ENCODE assay signal across 8 mouse cellular contexts in genomic region chr8:84656191-84656525, GRCm38 (mm10). TPM values are rescaled to one million over a fixed set of nuclear protein-coding genes. Genes with fewer than 3 reads are reported as not detected.
DNase-seq lines count a peak whose midpoint lies in the region; ATAC-seq and TF ChIP-seq lines count a peak whose summit lies in the region.

No protein-coding gene starts in this region.

- ATAC-seq in lung, embryonic 15.5 days (ENCODE audit: borderline replicate concordance, extremely low read depth, low FRiP score, low TSS enrichment) = 0 out of 2 replicates have a peak, but pooled peaks have one; percentile 21
- ATAC-seq in stomach, postnatal 0 days (ENCODE audit: low FRiP score, low TSS enrichment) = no peak

- 12% methylated on average over 10 of the region's 10 CpGs for WGBS in kidney, adult 2 months
- WGBS in hindbrain, embryonic 10.5 days = under 1% methylated on average over 10 of the region's 10 CpGs
- WGBS in lung, embryonic 15.5 days = 2% methylated on average over 10 of the region's 10 CpGs
- WGBS in stomach, postnatal 0 days = 3% methylated on average over 10 of the region's 10 CpGs

- peaks cover 21% of the 10 kb centered on the region; the same call in 1 of the 2 replicates for H3K4me1 ChIP-seq in kidney, adult 2 months (ENCODE audit: control insufficient read depth, insufficient read depth, low read length)
- peaks cover 73% of the 10 kb centered on the region for H3K4me1 ChIP-seq in hindbrain, embryonic 10.5 days (replicated peaks)
- H3K4me1 ChIP-seq in lung, embryonic 15.5 days = peaks cover 62% of the 10 kb centered on the region
- H3K4me1 ChIP-seq in stomach, postnatal 0 days (replicated peaks; ENCODE audit: control insufficient read depth, insufficient read depth) = peaks cover 7% of the 10 kb centered on the region

- H3K27me3 ChIP-seq in kidney, adult 2 months (replicated peaks; ENCODE audit: control insufficient read depth, insufficient read depth, low read length) = no peaks in the 10 kb centered on the region
- H3K27me3 ChIP-seq in hindbrain, embryonic 10.5 days (ENCODE audit: insufficient read depth, poor library complexity, severe bottlenecking) = no peaks in the 10 kb centered on the region
- no peaks in the 10 kb centered on the region for H3K27me3 ChIP-seq in lung, embryonic 15.5 days
- H3K27me3 ChIP-seq in stomach, postnatal 0 days (ENCODE audit: control insufficient read depth, insufficient read depth, low read length) = no peaks in the 10 kb centered on the region

- no peak for TF ChIP-seq POLR2A in kidney, adult 2 months (IDR thresholded peaks at IDR 0.05; ENCODE audit: low read depth, low read length)

- peak overlapping the region; percentile 89 for H3K4me2 ChIP-seq in lung, embryonic 15.5 days
- peak overlapping the region; percentile 73 for H3K4me2 ChIP-seq in stomach, postnatal 0 days (replicated peaks; ENCODE audit: low read depth)

- peak overlapping the region; percentile 86 for H3K27ac ChIP-seq in kidney, adult 2 months (ENCODE audit: insufficient read depth, low read depth, low read length)
- peak overlapping the region; percentile 93 for H3K27ac ChIP-seq in hindbrain, embryonic 10.5 days
- H3K27ac ChIP-seq in lung, embryonic 15.5 days = peak overlapping the region; percentile 99
- peak overlapping the region; percentile 97 for H3K27ac ChIP-seq in stomach, postnatal 0 days (replicated peaks)

- H3K4me3 ChIP-seq in kidney, adult 2 months (ENCODE audit: insufficient read depth, low read depth, low read length) = peak overlapping the region; percentile 31
- H3K4me3 ChIP-seq in hindbrain, embryonic 10.5 days = peak overlapping the region; percentile 55
- peak overlapping the region; percentile 47 for H3K4me3 ChIP-seq in lung, embryonic 15.5 days
- peak overlapping the region; percentile 38 for H3K4me3 ChIP-seq in stomach, postnatal 0 days (ENCODE audit: low read depth, low read length)

- peak overlapping the region; percentile 64 for H3K9ac ChIP-seq in lung, embryonic 15.5 days
- peak overlapping the region; percentile 74 for H3K9ac ChIP-seq in stomach, postnatal 0 days (ENCODE audit: low read length)

- H3K9me3 ChIP-seq in hindbrain, embryonic 10.5 days = no peaks in the 10 kb centered on the region
- H3K9me3 ChIP-seq in lung, embryonic 15.5 days = no peaks in the 10 kb centered on the region
- no peaks in the 10 kb centered on the region for H3K9me3 ChIP-seq in stomach, postnatal 0 days (ENCODE audit: control insufficient read depth, low read length)

- no peak for DNase-seq in kidney, adult 2 months
- DNase-seq in kidney, adult 11 months = no peak
- DNase-seq in embryo, embryonic 11.5 days (ENCODE audit: low read depth, low spot score) = peak; percentile 83
- DNase-seq in hindbrain, embryonic 10.5 days (ENCODE audit: low spot score) = peak; percentile 85
- DNase-seq in stomach, postnatal 0 days (ENCODE audit: low spot score) = peak; percentile 50
- no peak for DNase-seq in ovary, adult 18-20 months (ENCODE audit: low spot score)
- DNase-seq in cerebellum, adult 9-10 months = no peak

- TF ChIP-seq CTCF in kidney, adult 2 months (conservative IDR thresholded peaks at IDR 0.05; ENCODE audit: insufficient read depth, insufficient read length, low read depth, low read length) = no peak
- TF ChIP-seq CTCF in stomach, postnatal 0 days (IDR thresholded peaks at IDR 0.05; ENCODE audit: low read depth) = no peak

- TF ChIP-seq EP300 in stomach, postnatal 0 days (optimal IDR thresholded peaks at IDR 0.05) = no peak

- no peaks in the 10 kb centered on the region for H3K36me3 ChIP-seq in kidney, adult 2 months (ENCODE audit: control insufficient read depth, insufficient read depth, low read length)
- no peaks in the 10 kb centered on the region for H3K36me3 ChIP-seq in hindbrain, embryonic 10.5 days
- no peaks in the 10 kb centered on the region for H3K36me3 ChIP-seq in lung, embryonic 15.5 days
- H3K36me3 ChIP-seq in stomach, postnatal 0 days (ENCODE audit: control insufficient read depth, insufficient read depth, low read length) = no peaks in the 10 kb centered on the region

RNA-seq across cellular contexts. Expression of gene Ier2, which starts 6.5 kb away (rescaled TPM):
- 5.7 and 7.3 TPM in 2 replicates for polyA plus RNA-seq in kidney, adult 2 months (2012; rRNA removed)
- polyA plus RNA-seq in hindbrain, embryonic 10.5 days (2016; fragmentation: Nextera tagmentation; extraction: Ambion mirVana) = 89.9 and 94.7 TPM in 2 replicates
- 91.2 and 92.0 TPM in 2 replicates for polyA plus RNA-seq in lung, embryonic 15.5 days (2015; fragmentation: Nextera tagmentation; extraction: Ambion mirVana)
- 82.8 and 86.6 TPM in 2 replicates for polyA plus RNA-seq in stomach, postnatal 0 days (2015; fragmentation: Nextera tagmentation; extraction: Ambion mirVana)

RNA-seq across cellular contexts. Expression of gene Trmt1, which starts 29.9 kb away (rescaled TPM):
- 73.7 and 98.9 TPM in 2 replicates for polyA plus RNA-seq in kidney, adult 2 months (2012; rRNA removed)
- 57.8 and 65.9 TPM in 2 replicates for polyA plus RNA-seq in hindbrain, embryonic 10.5 days (2016; fragmentation: Nextera tagmentation; extraction: Ambion mirVana)
- polyA plus RNA-seq in lung, embryonic 15.5 days (2015; fragmentation: Nextera tagmentation; extraction: Ambion mirVana) = 57.5 and 58.4 TPM in 2 replicates
- 45.1 and 49.9 TPM in 2 replicates for polyA plus RNA-seq in stomach, postnatal 0 days (2015; fragmentation: Nextera tagmentation; extraction: Ambion mirVana)

RNA-seq across cellular contexts. Expression of gene Nacc1, which starts 31.5 kb away (rescaled TPM):
- 85.8 and 93.9 TPM in 2 replicates for polyA plus RNA-seq in kidney, adult 2 months (2012; rRNA removed)
- 25.2 and 28.9 TPM in 2 replicates for polyA plus RNA-seq in hindbrain, embryonic 10.5 days (2016; fragmentation: Nextera tagmentation; extraction: Ambion mirVana)
- polyA plus RNA-seq in lung, embryonic 15.5 days (2015; fragmentation: Nextera tagmentation; extraction: Ambion mirVana) = 20.2 and 21.6 TPM in 2 replicates
- 6.8 and 8.3 TPM in 2 replicates for polyA plus RNA-seq in stomach, postnatal 0 days (2015; fragmentation: Nextera tagmentation; extraction: Ambion mirVana)

RNA-seq across cellular contexts. Expression of gene Lyl1, which starts 45.1 kb away (rescaled TPM):
- polyA plus RNA-seq in kidney, adult 2 months (2012; rRNA removed) = 3.2 and 4.1 TPM in 2 replicates
- polyA plus RNA-seq in hindbrain, embryonic 10.5 days (2016; fragmentation: Nextera tagmentation; extraction: Ambion mirVana) = 5.6 and 6.5 TPM in 2 replicates
- 11.9 and 12.1 TPM in 2 replicates for polyA plus RNA-seq in lung, embryonic 15.5 days (2015; fragmentation: Nextera tagmentation; extraction: Ambion mirVana)
- 4.0 and 4.3 TPM in 2 replicates for polyA plus RNA-seq in stomach, postnatal 0 days (2015; fragmentation: Nextera tagmentation; extraction: Ambion mirVana)

Comparison
In these comparisons a context has a peak if more than half of its experiments do, and no peak if none do; other contexts are left out.
1. DNase-seq: peak in embryo, embryonic 11.5 days (single experiment), hindbrain, embryonic 10.5 days (single experiment) and stomach, postnatal 0 days (single experiment); none in kidney, adult 2 months (single experiment), kidney, adult 11 months (single experiment), ovary, adult 18-20 months (single experiment) and cerebellum, adult 9-10 months (single experiment).
2. RNA of gene Ier2, which starts 6.5 kb away (polyA plus RNA-seq): 91.2 to 92.0 TPM in lung, embryonic 15.5 days, 89.9 to 94.7 TPM in hindbrain, embryonic 10.5 days and 82.8 to 86.6 TPM in stomach, postnatal 0 days; 5.7 to 7.3 TPM in kidney, adult 2 months; every median in the first group is over 10 times any median in the second.
3. Peak in every context shown above with its lines, with median percentiles within 50 percentile points of each other: H3K27ac ChIP-seq and H3K4me3 ChIP-seq.